Mouse (Mus musculus) C2C12 (cell line): ENCODE measurements around the gene Fezf2.

Experiments
- CEBPB ChIP-seq: IDR thresholded peaks from one replicate; pipeline ENCODE4 v1.6.1; 2011; ENCODE audit warnings: low read depth, mild to moderate bottlenecking, control low read depth, moderate library complexity
- CTCF ChIP-seq: IDR thresholded peaks from one replicate; pipeline ENCODE4 v1.5.1; 2011; ENCODE audit not compliant: control insufficient read depth, insufficient read depth, insufficient read length
- FOSL1 ChIP-seq: IDR thresholded peaks from one replicate; pipeline ENCODE4 v1.8.0; 2011; ENCODE audit warnings: mild to moderate bottlenecking, low read length; ENCODE audit not compliant: poor library complexity, insufficient read depth, severe bottlenecking
- MAX ChIP-seq: IDR thresholded peaks from one replicate; pipeline ENCODE4 v1.6.1; 2011; ENCODE audit warnings: mild to moderate bottlenecking, control low read depth

- TF ChIP-seq MAX (no peak), CTCF (no peak), CEBPB (no peak), FOSL1 (no peak)
These were observed 40.3 kb upstream of the Fezf2 start for GRCm38 (mm10) chr14:12388192-12388795.
